Mouse (Mus musculus): ENCODE measurements at regions not wholly inside any gene's neighbourhood (a gene's known extent, or its start where the extent isn't known, plus 50 kb on each side); places are given as distances from the start of the nearest gene placed in this dataset.

- WGBS = 35% methylated on average over 5 of the region's 5 CpGs
- Histone ChIP-seq H3K4me1 (ENCODE audit: control insufficient read depth, insufficient read depth, low read depth, low read length) (peaks cover 15% of the 10 kb centered on the region), H3K9me3 (ENCODE audit: control insufficient read depth, low read length) (no peaks in the 10 kb centered on the region), H3K4me3 (ENCODE audit: low read length) (no peak overlapping the region), H3K9ac (ENCODE audit: low read depth, low read length) (no peak overlapping the region), H3K36me3 (ENCODE audit: control insufficient read depth, insufficient read depth, low read length) (no peaks in the 10 kb centered on the region), H3K4me2 (ENCODE audit: low read length) (no peak overlapping the region), H3K27me3 (replicated peaks; ENCODE audit: control insufficient read depth, insufficient read depth, low read length) (no peaks in the 10 kb centered on the region), H3K27ac (ENCODE audit: low read depth, low read length) (no peak overlapping the region)
- no peak for ATAC-seq
Measured at GRCm38 (mm10) chr8:30913664-30914063, 2514.8 kb upstream of the 5930422O12Rik start.

GRCm38 (mm10) chr8:30915127-30915526 lies 2513.4 kb upstream of the 5930422O12Rik start:
- H3K4me2 ChIP-seq (ENCODE audit: low read length) = peak overlapping the region; percentile 74
- peak overlapping the region; percentile 67; the same call in 1 of the 2 replicates for H3K9ac ChIP-seq (ENCODE audit: low read depth, low read length)
- no peaks in the 10 kb centered on the region for H3K9me3 ChIP-seq (ENCODE audit: control insufficient read depth, low read length)
- peaks cover 15% of the 10 kb centered on the region for H3K4me1 ChIP-seq (ENCODE audit: control insufficient read depth, insufficient read depth, low read depth, low read length)
- no peaks in the 10 kb centered on the region for H3K36me3 ChIP-seq (ENCODE audit: control insufficient read depth, insufficient read depth, low read length)
- no peak overlapping the region for H3K4me3 ChIP-seq (ENCODE audit: low read length)
- 69% methylated on average over 7 of the region's 7 CpGs for WGBS
- H3K27ac ChIP-seq (ENCODE audit: low read depth, low read length) = peak overlapping the region; percentile 77
- ATAC-seq = no peak
- no peaks in the 10 kb centered on the region for H3K27me3 ChIP-seq (replicated peaks; ENCODE audit: control insufficient read depth, insufficient read depth, low read length)

GRCm38 (mm10) chr8:30915601-30916171 lies 2512.8 kb upstream of the 5930422O12Rik start:
- 5% methylated on average over 13 of the region's 13 CpGs for WGBS
- H3K4me2 ChIP-seq (ENCODE audit: low read length) = peak overlapping the region; percentile 74
- peak; percentile 87 for ATAC-seq

GRCm38 (mm10) chr8:30916184-30916751 lies 2512.2 kb upstream of the 5930422O12Rik start:
- Histone ChIP-seq H3K36me3 (ENCODE audit: control insufficient read depth, insufficient read depth, low read length) (no peaks in the 10 kb centered on the region), H3K4me2 (ENCODE audit: low read length) (peak overlapping the region; percentile 74), H3K9me3 (ENCODE audit: control insufficient read depth, low read length) (no peaks in the 10 kb centered on the region), H3K27me3 (replicated peaks; ENCODE audit: control insufficient read depth, insufficient read depth, low read length) (no peaks in the 10 kb centered on the region), H3K4me3 (ENCODE audit: low read length) (peak overlapping the region; percentile 38), H3K27ac (ENCODE audit: low read depth, low read length) (peak overlapping the region; percentile 77), H3K9ac (ENCODE audit: low read depth, low read length) (peak overlapping the region; percentile 67), H3K4me1 (ENCODE audit: control insufficient read depth, insufficient read depth, low read depth, low read length) (peaks cover 16% of the 10 kb centered on the region)
- WGBS = 4% methylated on average over 12 of the region's 12 CpGs
- ATAC-seq = peak; percentile 89

More at GRCm38 (mm10) chr8:30915601-30916171, 2512.8 kb upstream of the 5930422O12Rik start:
- Histone ChIP-seq H3K4me1 (ENCODE audit: control insufficient read depth, insufficient read depth, low read depth, low read length) (peaks cover 15% of the 10 kb centered on the region), H3K4me3 (ENCODE audit: low read length) (peak overlapping the region; percentile 38), H3K27me3 (replicated peaks; ENCODE audit: control insufficient read depth, insufficient read depth, low read length) (no peaks in the 10 kb centered on the region), H3K27ac (ENCODE audit: low read depth, low read length) (peak overlapping the region; percentile 77), H3K36me3 (ENCODE audit: control insufficient read depth, insufficient read depth, low read length) (no peaks in the 10 kb centered on the region), H3K9ac (ENCODE audit: low read depth, low read length) (peak overlapping the region; percentile 67), H3K9me3 (ENCODE audit: control insufficient read depth, low read length) (no peaks in the 10 kb centered on the region)

- Histone ChIP-seq H3K4me2 (ENCODE audit: low read length) (no peak overlapping the region), H3K27me3 (replicated peaks; ENCODE audit: control insufficient read depth, insufficient read depth, low read length) (no peaks in the 10 kb centered on the region), H3K36me3 (ENCODE audit: control insufficient read depth, insufficient read depth, low read length) (no peaks in the 10 kb centered on the region), H3K9ac (ENCODE audit: low read depth, low read length) (no peak overlapping the region), H3K4me1 (ENCODE audit: control insufficient read depth, insufficient read depth, low read depth, low read length) (peaks cover 14% of the 10 kb centered on the region), H3K4me3 (ENCODE audit: low read length) (no peak overlapping the region), H3K9me3 (ENCODE audit: control insufficient read depth, low read length) (no peaks in the 10 kb centered on the region), H3K27ac (ENCODE audit: low read depth, low read length) (no peak overlapping the region)
- 62% methylated on average over 12 of the region's 12 CpGs for WGBS
- no peak for ATAC-seq
Measured at GRCm38 (mm10) chr8:30921451-30921850, 2507.1 kb upstream of the 5930422O12Rik start.

GRCm38 (mm10) chr8:30923301-30924159 lies 2505.0 kb upstream of the 5930422O12Rik start:
- Histone ChIP-seq H3K27me3 (replicated peaks; ENCODE audit: control insufficient read depth, insufficient read depth, low read length) (no peaks in the 10 kb centered on the region), H3K27ac (ENCODE audit: low read depth, low read length) (peak overlapping the region; percentile 60), H3K4me2 (ENCODE audit: low read length) (peak overlapping the region; percentile 46; the same call in 1 of the 2 replicates), H3K4me1 (ENCODE audit: control insufficient read depth, insufficient read depth, low read depth, low read length) (peaks cover 12% of the 10 kb centered on the region), H3K9me3 (ENCODE audit: control insufficient read depth, low read length) (no peaks in the 10 kb centered on the region), H3K9ac (ENCODE audit: low read depth, low read length) (peak overlapping the region; percentile 48), H3K4me3 (ENCODE audit: low read length) (no peak overlapping the region), H3K36me3 (ENCODE audit: control insufficient read depth, insufficient read depth, low read length) (no peaks in the 10 kb centered on the region)
- WGBS = 29% methylated on average over 18 of the region's 18 CpGs
- peak; percentile 94 for ATAC-seq

- H3K27me3 ChIP-seq (replicated peaks; ENCODE audit: control insufficient read depth, insufficient read depth, low read length) = no peaks in the 10 kb centered on the region
- H3K4me3 ChIP-seq (ENCODE audit: low read length) = no peak overlapping the region
- no peaks in the 10 kb centered on the region for H3K36me3 ChIP-seq (ENCODE audit: control insufficient read depth, insufficient read depth, low read length)
- WGBS = 13% methylated on average over 5 of the region's 5 CpGs
- peak; percentile 74 for ATAC-seq
- H3K4me1 ChIP-seq (ENCODE audit: control insufficient read depth, insufficient read depth, low read depth, low read length) = peaks cover 12% of the 10 kb centered on the region
- H3K9me3 ChIP-seq (ENCODE audit: control insufficient read depth, low read length) = no peaks in the 10 kb centered on the region
- peak overlapping the region; percentile 46; the same call in 1 of the 2 replicates for H3K4me2 ChIP-seq (ENCODE audit: low read length)
- H3K27ac ChIP-seq (ENCODE audit: low read depth, low read length) = peak overlapping the region; percentile 60
- peak overlapping the region; percentile 48 for H3K9ac ChIP-seq (ENCODE audit: low read depth, low read length)
Measured at GRCm38 (mm10) chr8:30924160-30924534, 2504.4 kb upstream of the 5930422O12Rik start.

- H3K9ac ChIP-seq (ENCODE audit: low read depth, low read length) = no peak overlapping the region
- H3K4me1 ChIP-seq (ENCODE audit: control insufficient read depth, insufficient read depth, low read depth, low read length) = peaks cover 12% of the 10 kb centered on the region
- no peak overlapping the region for H3K4me2 ChIP-seq (ENCODE audit: low read length)
- no peak for ATAC-seq
- peak overlapping the region; percentile 49; the same call in 1 of the 2 replicates for H3K27ac ChIP-seq (ENCODE audit: low read depth, low read length)
- H3K27me3 ChIP-seq (replicated peaks; ENCODE audit: control insufficient read depth, insufficient read depth, low read length) = no peaks in the 10 kb centered on the region
- no peaks in the 10 kb centered on the region for H3K9me3 ChIP-seq (ENCODE audit: control insufficient read depth, low read length)
- no peaks in the 10 kb centered on the region for H3K36me3 ChIP-seq (ENCODE audit: control insufficient read depth, insufficient read depth, low read length)
- WGBS = 39% methylated on average over 6 of the region's 6 CpGs
- H3K4me3 ChIP-seq (ENCODE audit: low read length) = no peak overlapping the region
Measured at GRCm38 (mm10) chr8:30924656-30925055, 2503.9 kb upstream of the 5930422O12Rik start.

Data from hindbrain, embryonic 16.5 days (tissue).